Mouse (Mus musculus) cerebellum, adult 2 months (tissue): ENCODE results near the gene Nsd1. TPM values are rescaled to one million over a fixed set of nuclear protein-coding genes. Genes with fewer than 3 reads are reported as not detected.

Experiments
- DNase-seq, 2 experiments: peaks; one replicate each; pipeline ENCODE4 v3.0.0; 2021
- H3K27ac ChIP-seq: fragments of 200-500 bp; 2 replicates; pipeline ENCODE4 v1.5.1; 2012; ENCODE audit warnings: low read length, control low read depth, inconsistent platforms; ENCODE audit not compliant: insufficient read depth
- H3K27me3 ChIP-seq: fragments of 200-500 bp; 2 replicates; pipeline ENCODE4 v1.6.1; 2012; ENCODE audit warnings: inconsistent platforms, mild to moderate bottlenecking, low read length, moderate library complexity; ENCODE audit not compliant: control insufficient read depth, insufficient read depth
- H3K4me1 ChIP-seq: fragments of 200-500 bp; 2 replicates; pipeline ENCODE4 v1.6.1; 2011; ENCODE audit warnings: low read length; ENCODE audit not compliant: control insufficient read depth, insufficient read depth
- H3K4me3 ChIP-seq: fragments of 200-500 bp; replicated peaks from 2 replicates; pipeline ENCODE3; 2011; ENCODE audit warnings: mild to moderate bottlenecking, low read depth, low read length, control low read depth; ENCODE audit not compliant: insufficient read depth
- CTCF ChIP-seq: fragments of 200-500 bp; IDR thresholded peaks from 2 replicates; pipeline ENCODE4 v1.5.1; 2011; ENCODE audit warnings: low read depth, mild to moderate bottlenecking, control low read depth, low read length, moderate library complexity, borderline replicate concordance; ENCODE audit not compliant: insufficient read depth
- POLR2A ChIP-seq: fragments of 200-500 bp; IDR thresholded peaks from 2 replicates; pipeline ENCODE4 v1.6.1; 2011; ENCODE audit warnings: low read length, control low read depth, borderline replicate concordance; ENCODE audit not compliant: insufficient read depth
- WGBS: fragments of 180-500 bp; shearing (Covaris S2); methylation state at CpG from one replicate; pipeline ENCODE4 v1.1.7; 2018; 5-methylcytosine and 5-hydroxymethylcytosine counted together
- polyA plus RNA-seq: library from polyadenylated mRNA; depleted of rRNA; stranded (reverse); fragments of >200 nt; gene quantifications from 2 replicates; pipeline ENCODE4 v1.2.3, GENCODE M21; 2012

Gene Nsd1
- polyA plus RNA-seq, 1 experiment: 47.5 TPM

DNA sequence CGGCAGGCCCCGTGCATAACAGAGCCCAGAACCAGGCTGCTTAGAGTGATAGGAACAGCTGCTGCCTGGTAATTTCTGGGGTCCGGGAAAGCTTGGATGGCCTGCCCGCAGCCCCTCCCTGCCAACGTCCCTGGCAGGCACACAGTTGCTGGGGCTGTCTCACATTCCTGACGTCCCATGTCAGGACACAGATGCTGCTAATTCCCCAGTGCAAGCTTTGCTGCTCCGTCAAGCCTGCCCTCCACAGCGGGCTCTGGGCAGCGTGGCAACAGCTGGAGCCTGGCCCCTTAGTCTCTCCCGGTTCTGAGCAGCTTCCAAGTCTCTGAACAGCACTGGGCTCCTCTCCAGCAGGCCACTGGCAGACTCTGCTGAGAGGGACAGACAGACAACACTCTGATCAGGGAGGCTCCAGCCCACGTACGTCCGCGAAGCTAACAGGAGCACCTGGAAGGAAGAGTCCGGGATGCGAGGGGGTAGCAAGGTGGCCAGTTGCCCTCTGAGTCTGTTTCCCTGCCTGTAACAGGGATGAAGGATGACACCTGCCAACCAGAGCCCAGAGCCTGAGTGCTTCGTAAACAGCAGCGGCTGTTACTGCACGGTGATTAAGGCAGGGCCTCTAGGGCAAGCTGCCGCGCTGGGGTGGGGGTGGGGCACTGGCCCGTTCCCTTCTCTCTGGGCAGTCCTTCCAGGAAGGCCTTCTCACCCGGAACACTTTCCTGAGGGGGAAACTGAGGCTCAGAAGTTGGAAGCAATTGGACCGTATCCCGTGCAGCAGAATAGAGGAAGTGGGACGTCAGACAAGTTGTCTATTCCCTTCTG is 37.9 kb upstream of the Nsd1 start:
- H3K4me1 ChIP-seq: no peaks in the 10 kb centered on the region; the same call in none of the 2 replicates
- H3K27ac ChIP-seq: no peak overlapping the region
- no peak overlapping the region for H3K4me3 ChIP-seq
- TF ChIP-seq CTCF: no peak
- no peak for TF ChIP-seq POLR2A
- DNase-seq: peak in 1 of 2 experiments; percentile 33
- 14% methylated on average over 26 of the region's 26 CpGs for WGBS
- H3K27me3 ChIP-seq: no peaks in the 10 kb centered on the region

DNA sequence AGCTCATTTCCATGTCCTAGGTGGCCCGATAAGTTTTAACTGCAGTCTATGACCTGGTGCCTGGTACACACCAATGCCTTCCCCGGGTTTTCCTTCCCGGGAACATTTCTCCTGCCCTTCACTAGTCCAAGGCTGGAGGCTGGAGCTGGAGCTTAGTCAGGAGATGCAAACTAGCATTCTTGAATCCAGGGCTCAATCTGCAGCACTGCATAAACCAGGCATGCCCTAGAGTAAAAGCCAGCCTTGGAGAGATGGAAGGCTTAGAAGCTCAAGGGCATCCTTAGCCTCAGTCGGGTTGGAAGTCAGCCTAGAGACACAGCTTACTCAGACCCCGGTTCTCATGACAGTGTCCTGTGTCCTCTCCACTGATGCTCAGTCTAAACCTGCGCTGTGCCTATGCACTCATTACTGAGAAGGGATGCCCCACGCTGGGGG is 37.2 kb upstream of the Nsd1 start:
- no peak overlapping the region for H3K4me3 ChIP-seq
- DNase-seq: no peak
- H3K27ac ChIP-seq: no peak overlapping the region
- H3K27me3 ChIP-seq: no peaks in the 10 kb centered on the region
- TF ChIP-seq POLR2A (no peak), CTCF (no peak)
- H3K4me1 ChIP-seq: no peaks in the 10 kb centered on the region; the same call in none of the 2 replicates
- WGBS: 33% methylated on average over 7 of the region's 7 CpGs

DNA sequence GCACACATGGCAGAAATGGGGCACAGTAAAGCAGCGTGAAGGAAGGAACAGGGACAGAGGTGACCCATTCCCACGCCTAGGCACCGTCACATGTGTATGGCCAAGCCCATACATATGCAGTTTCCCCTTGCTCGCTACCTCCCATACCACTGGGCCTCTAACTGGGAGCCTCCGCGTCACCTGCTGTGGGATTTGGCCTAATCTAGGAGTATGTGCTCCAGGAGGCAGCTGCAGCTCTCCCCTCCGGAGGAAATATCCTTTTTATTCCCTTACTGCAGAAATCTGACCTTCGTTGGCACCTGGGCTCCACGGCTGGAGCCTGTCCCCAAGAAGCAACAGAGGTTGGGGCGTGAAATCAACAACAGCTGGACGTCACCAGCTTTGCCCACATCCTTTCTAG is 35.2 kb upstream of the Nsd1 start:
- Histone ChIP-seq H3K27ac (no peak overlapping the region), H3K27me3 (no peaks in the 10 kb centered on the region), H3K4me1 (peaks cover 2% of the 10 kb centered on the region), H3K4me3 (no peak overlapping the region)
- TF ChIP-seq CTCF: no peak
- TF ChIP-seq POLR2A: no peak
- no peak for DNase-seq
- WGBS: 81% methylated on average over 11 of the region's 11 CpGs

DNA sequence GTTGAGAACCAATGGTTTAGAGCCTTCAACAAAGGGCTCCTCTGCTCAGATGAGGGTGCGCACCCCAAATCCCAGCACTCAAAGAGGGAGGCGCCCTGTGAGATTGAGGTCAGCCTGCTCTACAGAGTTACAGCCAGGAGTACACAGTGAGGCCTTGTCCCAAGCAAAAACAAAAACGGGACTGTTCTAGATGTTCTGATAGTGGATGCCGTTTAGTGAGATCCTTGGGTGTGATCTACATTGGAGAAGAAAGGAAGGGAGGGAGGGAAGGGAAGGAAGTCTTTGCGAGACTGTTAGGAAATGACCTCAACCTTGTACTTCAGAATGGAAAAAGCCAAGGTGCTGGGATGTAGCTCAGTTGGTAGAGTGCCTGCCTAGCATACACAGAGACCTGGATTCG is 33.3 kb upstream of the Nsd1 start:
- Histone ChIP-seq H3K27ac (no peak overlapping the region), H3K4me1 (peaks cover 6% of the 10 kb centered on the region), H3K4me3 (no peak overlapping the region), H3K27me3 (no peaks in the 10 kb centered on the region)
- no peak for DNase-seq
- WGBS: 93% methylated on average over 6 of the region's 6 CpGs
- TF ChIP-seq CTCF: no peak
- TF ChIP-seq POLR2A: no peak

DNA sequence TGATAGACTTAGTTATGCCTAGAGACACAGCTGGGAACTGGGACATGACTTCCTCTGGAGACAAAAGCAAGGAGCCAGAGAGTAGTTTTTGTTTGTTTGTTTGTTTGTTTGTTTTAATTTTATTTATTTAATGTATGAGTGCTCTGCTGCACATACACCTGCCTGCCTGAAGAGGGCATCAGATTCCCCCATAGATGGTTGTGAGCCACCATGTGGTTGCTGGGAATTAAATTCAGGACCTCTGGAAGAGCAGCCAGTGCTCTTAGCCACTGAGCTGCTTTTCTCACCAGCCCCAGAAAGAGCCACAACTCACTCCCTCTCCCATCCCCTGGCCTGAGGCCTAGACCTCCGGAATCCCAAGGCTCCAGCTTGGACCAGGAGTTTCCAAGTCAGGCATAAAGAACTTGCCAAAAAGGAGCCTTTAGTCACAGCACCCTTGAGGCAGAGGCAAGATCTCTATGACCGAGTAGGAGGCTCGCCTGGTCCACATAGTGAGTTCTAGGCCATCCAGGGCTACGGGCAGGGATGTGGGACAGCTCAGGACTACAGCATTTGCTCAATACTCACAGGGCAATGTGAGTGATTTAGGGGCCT is 31.6 kb upstream of the Nsd1 start:
- H3K27ac ChIP-seq: no peak overlapping the region
- 62% methylated on average over 4 of the region's 4 CpGs for WGBS
- no peak overlapping the region for H3K4me3 ChIP-seq
- no peaks in the 10 kb centered on the region for H3K27me3 ChIP-seq
- peaks cover 6% of the 10 kb centered on the region for H3K4me1 ChIP-seq
- no peak for DNase-seq
- TF ChIP-seq CTCF (no peak), POLR2A (no peak)

DNA sequence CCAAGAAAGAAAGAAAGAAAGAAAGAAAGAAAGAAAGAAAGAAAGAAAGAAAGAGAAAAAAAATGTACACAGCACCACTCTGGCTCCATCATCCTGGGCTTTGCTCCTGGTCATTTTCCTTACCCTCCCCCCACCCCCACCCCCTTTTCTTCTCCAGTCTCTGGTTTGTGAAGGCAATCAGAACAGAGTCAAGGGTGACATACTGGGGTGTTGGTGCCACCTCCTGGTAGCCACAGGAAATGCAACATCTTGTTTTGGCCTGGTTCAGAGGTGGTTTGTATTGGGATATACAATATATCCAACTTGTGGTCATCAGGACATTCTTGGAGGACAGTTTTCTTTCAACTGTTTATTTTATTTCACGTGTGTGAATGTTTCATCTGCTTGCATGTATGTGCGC is 31.0 kb upstream of the Nsd1 start:
- Histone ChIP-seq H3K4me3 (no peak overlapping the region), H3K4me1 (peaks cover 6% of the 10 kb centered on the region), H3K27me3 (no peaks in the 10 kb centered on the region), H3K27ac (no peak overlapping the region)
- no peak for TF ChIP-seq POLR2A
- TF ChIP-seq CTCF: peak; percentile 90
- WGBS: 44% methylated on average over 2 of the region's 2 CpGs
- peak; percentile 65 to 76 for DNase-seq

DNA sequence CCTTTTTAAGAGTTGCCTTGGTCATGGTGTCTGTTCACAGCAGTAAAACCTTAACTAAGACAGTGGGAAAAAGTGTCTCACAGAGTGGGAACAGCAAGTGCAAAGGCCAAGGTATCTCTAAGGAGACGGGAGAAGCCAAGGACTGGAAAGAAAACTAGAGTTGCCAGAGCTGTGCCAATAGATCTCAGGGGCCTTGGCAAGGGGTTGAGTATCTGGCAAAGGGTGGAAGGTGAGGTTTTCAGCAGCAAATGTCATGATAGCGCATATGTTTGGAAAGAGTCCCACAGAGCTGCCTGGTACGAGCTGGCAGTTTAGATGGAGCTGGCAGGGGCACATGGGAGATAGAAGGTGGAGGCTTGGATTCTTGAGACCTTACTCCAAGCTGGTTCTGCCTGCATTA is 30.0 kb upstream of the Nsd1 start:
- 18% methylated on average over 3 of the region's 3 CpGs for WGBS

DNA sequence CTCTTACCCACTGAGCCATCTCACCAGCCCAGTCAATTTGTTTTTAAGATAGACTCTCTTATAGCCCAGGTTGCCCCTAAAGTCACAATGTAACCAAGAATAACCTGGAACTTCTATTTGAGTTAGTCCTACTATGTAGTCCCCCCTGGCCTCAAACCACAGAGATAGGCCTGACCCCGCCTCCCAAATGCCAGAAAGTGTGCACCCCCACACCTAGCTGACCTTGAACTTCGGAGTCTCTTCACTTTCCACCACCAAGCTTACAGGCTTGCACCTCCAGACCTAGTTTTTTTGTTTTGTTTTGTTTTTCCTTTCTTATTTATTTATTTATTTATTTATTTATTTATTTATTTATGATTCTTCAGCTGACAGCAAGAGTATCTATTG is 27.8 kb upstream of the Nsd1 start:
- WGBS: 87% methylated on average over 2 of the region's 2 CpGs
- Histone ChIP-seq H3K27ac (no peak overlapping the region), H3K27me3 (no peaks in the 10 kb centered on the region), H3K4me3 (no peak overlapping the region), H3K4me1 (peaks cover 6% of the 10 kb centered on the region)
- no peak for DNase-seq
- no peak for TF ChIP-seq CTCF
- no peak for TF ChIP-seq POLR2A

More for the DNA sequence above, 30.0 kb upstream of the Nsd1 start:
- TF ChIP-seq CTCF (no peak), POLR2A (no peak)
- no peak overlapping the region for H3K27ac ChIP-seq
- H3K27me3 ChIP-seq: no peaks in the 10 kb centered on the region
- DNase-seq: peak; percentile 36 to 69
- peaks cover 6% of the 10 kb centered on the region for H3K4me1 ChIP-seq
- no peak overlapping the region for H3K4me3 ChIP-seq
